ENCODE assay signal across 26 mouse cellular contexts in genomic region chr14:21223456-21223855, GRCm38 (mm10).
DNase-seq lines count a peak whose midpoint lies in the region; ATAC-seq lines count a peak whose summit lies in the region.
"Had no signal": no experiment of that assay in that cellular context is flagged by ENCODE, and none has a peak within 500 bp of the region (broad histone marks: within the 10 kb centered on the region; RNA-seq: fewer than 3 reads in every experiment).

No protein-coding gene starts in this region.

- H3K27me3 ChIP-seq in forebrain, embryonic 15.5 days: no peaks in the 10 kb centered on the region
- H3K27me3 ChIP-seq in forebrain, embryonic 10.5 days (ENCODE audit: poor library complexity, severe bottlenecking): no peaks in the 10 kb centered on the region
- H3K27me3 ChIP-seq in midbrain, embryonic 14.5 days (ENCODE audit: control insufficient read depth, insufficient read depth, low read length): no peaks in the 10 kb centered on the region
- no peaks in the 10 kb centered on the region for H3K27me3 ChIP-seq in midbrain, embryonic 16.5 days (ENCODE audit: control insufficient read depth, insufficient read depth, low read depth, low read length)
- no peaks in the 10 kb centered on the region for H3K27me3 ChIP-seq in limb, embryonic 10.5 days (ENCODE audit: low read depth, poor library complexity, severe bottlenecking)
- no peaks in the 10 kb centered on the region for H3K27me3 ChIP-seq in liver, embryonic 16.5 days (ENCODE audit: control insufficient read depth, insufficient read depth, low read depth, low read length)
- H3K27me3 ChIP-seq: hindbrain, embryonic 13.5 days; kidney, embryonic 15.5 days had no signal

- DNase-seq in forebrain, embryonic 10.5 days (ENCODE audit: extremely low spot score, low spot score): no peak
- DNase-seq in midbrain, embryonic 14.5 days: peak; percentile 2
- no peak for DNase-seq in limb, embryonic 10.5 days (ENCODE audit: low spot score)
- no peak for DNase-seq in spleen, postnatal 14 days (ENCODE audit: low spot score in 2 of 2)
- no peak for DNase-seq in lung, postnatal 36 days
- DNase-seq: adrenal gland, postnatal 25 days; cerebellum, adult 11-12 months; cerebellum, adult 9-11 months; gastrocnemius, postnatal 25 days; heart, adult 11 months; heart, postnatal 36 days; kidney, adult 11 months; kidney, postnatal 25 days; lung, embryonic 14.5 days; lung, postnatal 14 days; thymus, postnatal 4 days had no signal

- H3K4me2 ChIP-seq in forebrain, embryonic 15.5 days (replicated peaks): no peak overlapping the region
- no peak overlapping the region for H3K4me2 ChIP-seq in midbrain, embryonic 14.5 days (ENCODE audit: low read length)
- H3K4me2 ChIP-seq in midbrain, embryonic 16.5 days (ENCODE audit: low read length): no peak overlapping the region
- H3K4me2 ChIP-seq in liver, embryonic 16.5 days (ENCODE audit: low read depth, low read length): no peak overlapping the region
- H3K4me2 ChIP-seq: heart, embryonic 11.5 days; hindbrain, embryonic 13.5 days; kidney, embryonic 15.5 days; lung, embryonic 14.5 days had no signal

- H3K4me1 ChIP-seq in forebrain, embryonic 15.5 days: peaks cover 15% of the 10 kb centered on the region
- H3K4me1 ChIP-seq in forebrain, embryonic 10.5 days: peaks cover 20% of the 10 kb centered on the region
- peaks cover 13% of the 10 kb centered on the region; the same call in 1 of the 2 replicates for H3K4me1 ChIP-seq in midbrain, embryonic 14.5 days (ENCODE audit: control insufficient read depth, insufficient read depth, low read length)
- peaks cover 18% of the 10 kb centered on the region for H3K4me1 ChIP-seq in midbrain, embryonic 16.5 days (ENCODE audit: control insufficient read depth, insufficient read depth, low read length)
- peaks cover 17% of the 10 kb centered on the region for H3K4me1 ChIP-seq in limb, embryonic 10.5 days
- H3K4me1 ChIP-seq in liver, embryonic 16.5 days (ENCODE audit: control insufficient read depth, low read depth, low read length): peaks cover 31% of the 10 kb centered on the region
- H3K4me1 ChIP-seq: kidney, embryonic 15.5 days had no signal

- ATAC-seq in forebrain, embryonic 15.5 days (replicated peaks): no peak
- no peak for ATAC-seq in midbrain, embryonic 14.5 days (ENCODE audit: low FRiP score, low TSS enrichment)
- ATAC-seq in midbrain, embryonic 16.5 days: no peak
- no peak for ATAC-seq in liver, embryonic 16.5 days (ENCODE audit: low read depth)
- ATAC-seq: CD4-positive, CD25-positive, alpha-beta regulatory T cell, adult 4 months; inflammation-experienced regulatory T-cells, adult 6 months had no signal

- no peak overlapping the region for H3K4me3 ChIP-seq in forebrain, embryonic 15.5 days
- no peak overlapping the region for H3K4me3 ChIP-seq in forebrain, embryonic 10.5 days
- H3K4me3 ChIP-seq in midbrain, embryonic 14.5 days (replicated peaks; ENCODE audit: low read depth, low read length): no peak overlapping the region
- no peak overlapping the region for H3K4me3 ChIP-seq in midbrain, embryonic 16.5 days (ENCODE audit: low read depth, low read length)
- no peak overlapping the region for H3K4me3 ChIP-seq in limb, embryonic 10.5 days
- H3K4me3 ChIP-seq in liver, embryonic 16.5 days (ENCODE audit: low read depth, low read length): no peak overlapping the region
- H3K4me3 ChIP-seq: hindbrain, embryonic 13.5 days; kidney, embryonic 15.5 days; layer of hippocampus, adult 2 months; midbrain, embryonic 10.5 days had no signal

- no peaks in the 10 kb centered on the region for H3K9me3 ChIP-seq in forebrain, embryonic 15.5 days
- H3K9me3 ChIP-seq in forebrain, embryonic 10.5 days: no peaks in the 10 kb centered on the region
- no peaks in the 10 kb centered on the region for H3K9me3 ChIP-seq in midbrain, embryonic 14.5 days (ENCODE audit: control insufficient read depth, low read length)
- H3K9me3 ChIP-seq in midbrain, embryonic 16.5 days (replicated peaks; ENCODE audit: control insufficient read depth, low read length, poor library complexity, severe bottlenecking): no peaks in the 10 kb centered on the region
- no peaks in the 10 kb centered on the region for H3K9me3 ChIP-seq in limb, embryonic 10.5 days (replicated peaks)
- no peaks in the 10 kb centered on the region for H3K9me3 ChIP-seq in liver, embryonic 16.5 days (replicated peaks; ENCODE audit: control insufficient read depth, low read length)
- H3K9me3 ChIP-seq: hindbrain, embryonic 13.5 days; kidney, embryonic 15.5 days; midbrain, embryonic 10.5 days had no signal

- no peak overlapping the region for H3K9ac ChIP-seq in forebrain, embryonic 15.5 days (replicated peaks)
- no peak overlapping the region for H3K9ac ChIP-seq in midbrain, embryonic 14.5 days (replicated peaks; ENCODE audit: low read length)
- no peak overlapping the region for H3K9ac ChIP-seq in midbrain, embryonic 16.5 days (ENCODE audit: low read depth, low read length)
- no peak overlapping the region for H3K9ac ChIP-seq in liver, embryonic 16.5 days (ENCODE audit: low read depth, low read length)
- H3K9ac ChIP-seq: hindbrain, embryonic 13.5 days; kidney, embryonic 15.5 days; lung, embryonic 14.5 days had no signal

- H3K36me3 ChIP-seq in forebrain, embryonic 15.5 days: no peaks in the 10 kb centered on the region
- no peaks in the 10 kb centered on the region for H3K36me3 ChIP-seq in forebrain, embryonic 10.5 days (replicated peaks)
- no peaks in the 10 kb centered on the region for H3K36me3 ChIP-seq in midbrain, embryonic 14.5 days (ENCODE audit: control insufficient read depth, insufficient read depth, low read length)
- no peaks in the 10 kb centered on the region for H3K36me3 ChIP-seq in midbrain, embryonic 16.5 days (ENCODE audit: control insufficient read depth, insufficient read depth, low read length)
- H3K36me3 ChIP-seq in limb, embryonic 10.5 days: no peaks in the 10 kb centered on the region
- H3K36me3 ChIP-seq in liver, embryonic 16.5 days (ENCODE audit: control insufficient read depth, insufficient read depth): no peaks in the 10 kb centered on the region
- H3K36me3 ChIP-seq: hindbrain, embryonic 13.5 days; kidney, embryonic 15.5 days; midbrain, embryonic 10.5 days had no signal

- WGBS in forebrain, embryonic 15.5 days: 87% methylated on average over 6 of the region's 6 CpGs
- 86% methylated on average over 6 of the region's 6 CpGs for WGBS in forebrain, embryonic 10.5 days
- WGBS in midbrain, embryonic 14.5 days: 78% methylated on average over 6 of the region's 6 CpGs
- 76% methylated on average over 6 of the region's 6 CpGs for WGBS in midbrain, embryonic 16.5 days
- 35% methylated on average over 6 of the region's 6 CpGs for WGBS in limb, embryonic 10.5 days
- 81% methylated on average over 6 of the region's 6 CpGs for WGBS in liver, embryonic 16.5 days (ENCODE audit: insufficient replicate concordance)

- H3K27ac ChIP-seq in forebrain, embryonic 15.5 days (replicated peaks): peak overlapping the region; percentile 76; the same call in 1 of the 2 replicates
- no peak overlapping the region for H3K27ac ChIP-seq in forebrain, embryonic 10.5 days
- no peak overlapping the region for H3K27ac ChIP-seq in midbrain, embryonic 14.5 days (replicated peaks; ENCODE audit: low read depth, low read length)
- no peak overlapping the region for H3K27ac ChIP-seq in midbrain, embryonic 16.5 days (ENCODE audit: low read length)
- 0 out of 2 replicates have a peak overlapping the region, but pooled peaks have one; percentile 25 for H3K27ac ChIP-seq in limb, embryonic 10.5 days
- peak overlapping the region; percentile 85 for H3K27ac ChIP-seq in liver, embryonic 16.5 days (ENCODE audit: low read length)
- H3K27ac ChIP-seq: kidney, embryonic 15.5 days; layer of hippocampus, adult 2 months; midbrain, embryonic 10.5 days had no signal

Comparison
In these comparisons a context has a peak if more than half of its experiments do, and no peak if none do; other contexts are left out.
1. H3K27ac ChIP-seq: peak in forebrain, embryonic 15.5 days (single experiment), limb, embryonic 10.5 days (single experiment) and liver, embryonic 16.5 days (single experiment); none in forebrain, embryonic 10.5 days (single experiment), midbrain, embryonic 14.5 days (single experiment) and midbrain, embryonic 16.5 days (single experiment).